Mouse (Mus musculus): ENCODE results near the gene Pafah1b3. TPM values are rescaled to one million over a fixed set of nuclear protein-coding genes. Genes with fewer than 3 reads are reported as not detected.

The Pafah1b3 gene
- polyA plus RNA-seq, 1 experiment, result 184 TPM

DNA sequence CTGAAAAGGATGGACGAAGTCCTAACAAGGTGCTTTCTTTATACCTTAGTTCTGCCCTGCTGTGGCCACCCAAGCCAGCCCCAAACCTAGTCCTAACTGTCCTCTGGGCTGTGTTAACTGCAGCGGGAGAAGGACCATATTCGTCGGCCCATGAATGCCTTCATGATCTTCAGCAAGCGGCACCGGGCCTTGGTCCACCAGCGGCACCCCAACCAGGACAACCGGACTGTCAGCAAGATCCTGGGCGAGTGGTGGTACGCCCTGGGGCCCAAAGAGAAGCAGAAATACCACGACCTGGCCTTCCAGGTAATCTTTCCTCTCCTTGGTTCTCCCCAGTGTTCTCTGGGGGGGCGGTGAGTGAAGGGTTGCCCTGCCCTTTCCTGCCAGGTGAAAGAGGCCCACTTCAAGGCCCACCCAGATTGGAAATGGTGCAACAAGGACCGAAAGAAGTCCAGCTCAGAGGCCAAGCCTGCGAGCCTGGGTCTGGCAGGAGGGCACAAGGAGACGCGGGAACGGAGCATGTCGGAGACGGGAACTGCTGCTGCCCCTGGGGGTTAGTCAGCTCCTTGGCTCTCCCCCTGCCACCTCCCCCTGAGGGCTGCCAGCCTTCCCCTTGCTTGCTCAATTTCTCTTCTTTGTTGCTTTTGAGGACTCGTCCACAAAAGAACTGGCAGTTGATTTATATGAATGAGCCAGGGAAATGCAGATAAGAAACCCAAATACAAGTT is 12.1 kb downstream of the Pafah1b3 start:
- Histone ChIP-seq H3K4me1 (ENCODE audit: control insufficient read depth, insufficient read depth, insufficient read length, low read length) (peaks cover 22% of the 10 kb centered on the region), H3K4me3 (ENCODE audit: low read depth, low read length) (no peak overlapping the region), H3K36me3 (ENCODE audit: control insufficient read depth, insufficient read depth, low read length) (peaks cover 51% of the 10 kb centered on the region), H3K27me3 (ENCODE audit: control insufficient read depth, insufficient read depth, low read length) (no peaks in the 10 kb centered on the region), H3K27ac (ENCODE audit: insufficient read depth, low read depth, low read length) (no peak overlapping the region)
- no peak for TF ChIP-seq CTCF (IDR thresholded peaks at IDR 0.05; ENCODE audit: extremely low read depth, insufficient read length, insufficient replicate concordance, low read depth, low read length)
- TF ChIP-seq POLR2A (IDR thresholded peaks at IDR 0.05; ENCODE audit: low read depth, low read length), result no peak
- WGBS, result 94% methylated on average over 20 of the region's 20 CpGs

DNA sequence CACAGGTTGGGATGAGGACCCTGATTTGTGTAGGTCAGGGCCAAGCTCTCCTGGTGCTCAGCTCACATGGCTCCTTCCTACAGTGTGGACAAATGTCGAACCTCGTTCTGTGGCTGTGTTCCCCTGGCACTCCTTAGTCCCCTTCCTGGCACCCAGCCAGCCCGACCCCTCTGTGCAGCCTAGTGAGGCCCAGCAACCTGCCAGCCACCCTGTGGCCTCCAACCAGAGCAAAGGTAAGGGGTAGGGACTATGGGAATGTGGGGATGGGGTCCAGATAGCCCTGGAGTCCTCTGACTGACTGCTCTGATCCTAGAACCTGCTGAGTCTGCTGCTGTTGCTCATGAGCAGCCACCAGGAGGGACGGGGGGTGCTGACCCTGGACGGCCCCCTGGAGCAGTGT is 13.0 kb downstream of the Pafah1b3 start:
- H3K27ac ChIP-seq (ENCODE audit: insufficient read depth, low read depth, low read length), result no peak overlapping the region
- TF ChIP-seq CTCF (IDR thresholded peaks at IDR 0.05; ENCODE audit: extremely low read depth, insufficient read length, insufficient replicate concordance, low read depth, low read length) (no peak), POLR2A (IDR thresholded peaks at IDR 0.05; ENCODE audit: low read depth, low read length) (no peak)
- no peaks in the 10 kb centered on the region for H3K27me3 ChIP-seq (ENCODE audit: control insufficient read depth, insufficient read depth, low read length)
- H3K4me3 ChIP-seq (ENCODE audit: low read depth, low read length), result no peak overlapping the region
- peaks cover 27% of the 10 kb centered on the region for H3K4me1 ChIP-seq (ENCODE audit: control insufficient read depth, insufficient read depth, insufficient read length, low read length)
- WGBS, result 62% methylated on average over 5 of the region's 5 CpGs
- H3K36me3 ChIP-seq (ENCODE audit: control insufficient read depth, insufficient read depth, low read length), result peaks cover 45% of the 10 kb centered on the region

DNA sequence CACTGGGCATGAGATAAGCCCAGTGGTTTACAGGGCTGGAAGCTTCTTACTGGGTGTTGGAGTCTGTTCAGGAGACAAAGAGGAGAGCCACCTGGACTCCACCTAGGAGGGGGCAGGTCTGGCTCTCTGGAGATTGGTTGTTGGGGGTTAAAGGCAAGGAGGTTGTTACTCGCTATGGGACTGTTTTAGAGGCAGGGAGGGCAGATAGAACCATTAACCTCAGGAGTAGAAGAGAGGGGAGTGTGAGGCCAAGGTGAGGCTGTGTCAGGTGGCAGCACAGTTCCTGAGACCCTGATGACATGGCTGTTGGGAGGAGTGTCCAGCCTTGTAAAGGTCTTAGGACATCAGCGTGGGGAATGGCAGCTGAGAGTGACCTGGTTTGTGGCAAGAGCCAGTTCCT is 13.6 kb downstream of the Pafah1b3 start:
- no peak for TF ChIP-seq POLR2A (IDR thresholded peaks at IDR 0.05; ENCODE audit: low read depth, low read length)
- no peak for TF ChIP-seq CTCF (IDR thresholded peaks at IDR 0.05; ENCODE audit: extremely low read depth, insufficient read length, insufficient replicate concordance, low read depth, low read length)

GRCm38 (mm10) chr7:25283637-25284036 is 14.1 kb downstream of the Pafah1b3 start:
- 16% methylated on average over 5 of the region's 5 CpGs for WGBS
- no peak overlapping the region for H3K4me3 ChIP-seq (ENCODE audit: low read depth, low read length)
- no peak overlapping the region for H3K27ac ChIP-seq (ENCODE audit: insufficient read depth, low read depth, low read length)
- peaks cover 32% of the 10 kb centered on the region for H3K4me1 ChIP-seq (ENCODE audit: control insufficient read depth, insufficient read depth, insufficient read length, low read length)
- H3K27me3 ChIP-seq (ENCODE audit: control insufficient read depth, insufficient read depth, low read length), result no peaks in the 10 kb centered on the region
- H3K36me3 ChIP-seq (ENCODE audit: control insufficient read depth, insufficient read depth, low read length), result peaks cover 36% of the 10 kb centered on the region
- TF ChIP-seq CTCF (IDR thresholded peaks at IDR 0.05; ENCODE audit: extremely low read depth, insufficient read length, insufficient replicate concordance, low read depth, low read length) (no peak), POLR2A (IDR thresholded peaks at IDR 0.05; ENCODE audit: low read depth, low read length) (no peak)

More for the DNA sequence above, 13.6 kb downstream of the Pafah1b3 start:
- Histone ChIP-seq H3K27ac (ENCODE audit: insufficient read depth, low read depth, low read length) (no peak overlapping the region), H3K27me3 (ENCODE audit: control insufficient read depth, insufficient read depth, low read length) (no peaks in the 10 kb centered on the region), H3K4me1 (ENCODE audit: control insufficient read depth, insufficient read depth, insufficient read length, low read length) (peaks cover 32% of the 10 kb centered on the region), H3K36me3 (ENCODE audit: control insufficient read depth, insufficient read depth, low read length) (peaks cover 40% of the 10 kb centered on the region), H3K4me3 (ENCODE audit: low read depth, low read length) (no peak overlapping the region)
- 67% methylated on average over 2 of the region's 2 CpGs for WGBS

GRCm38 (mm10) chr7:25282731-25283211 is 15.0 kb downstream of the Pafah1b3 start:
- Histone ChIP-seq H3K27me3 (ENCODE audit: control insufficient read depth, insufficient read depth, low read length) (no peaks in the 10 kb centered on the region), H3K36me3 (ENCODE audit: control insufficient read depth, insufficient read depth, low read length) (peaks cover 27% of the 10 kb centered on the region), H3K4me1 (ENCODE audit: control insufficient read depth, insufficient read depth, insufficient read length, low read length) (peaks cover 32% of the 10 kb centered on the region), H3K27ac (ENCODE audit: insufficient read depth, low read depth, low read length) (peak overlapping the region; percentile 8; the same call in 1 of the 2 replicates), H3K4me3 (ENCODE audit: low read depth, low read length) (peak overlapping the region; percentile 83)
- TF ChIP-seq CTCF (IDR thresholded peaks at IDR 0.05; ENCODE audit: extremely low read depth, insufficient read length, insufficient replicate concordance, low read depth, low read length), result no peak
- no peak for TF ChIP-seq POLR2A (IDR thresholded peaks at IDR 0.05; ENCODE audit: low read depth, low read length)
- WGBS, result 1% methylated on average over 35 of the region's 36 CpGs

GRCm38 (mm10) chr7:25281734-25282601 is 15.8 kb downstream of the Pafah1b3 start:
- Histone ChIP-seq H3K27ac (ENCODE audit: insufficient read depth, low read depth, low read length) (peak overlapping the region; percentile 82), H3K4me1 (ENCODE audit: control insufficient read depth, insufficient read depth, insufficient read length, low read length) (peaks cover 35% of the 10 kb centered on the region), H3K27me3 (ENCODE audit: control insufficient read depth, insufficient read depth, low read length) (no peaks in the 10 kb centered on the region), H3K36me3 (ENCODE audit: control insufficient read depth, insufficient read depth, low read length) (peaks cover 19% of the 10 kb centered on the region), H3K4me3 (ENCODE audit: low read depth, low read length) (peak overlapping the region; percentile 83)
- TF ChIP-seq CTCF (IDR thresholded peaks at IDR 0.05; ENCODE audit: extremely low read depth, insufficient read length, insufficient replicate concordance, low read depth, low read length) (no peak), POLR2A (IDR thresholded peaks at IDR 0.05; ENCODE audit: low read depth, low read length) (peak; percentile 29)
- WGBS, result 2% methylated on average over 89 of the region's 108 CpGs

All from small intestine, adult 2 months (tissue).